Mouse (Mus musculus) bone marrow macrophage, adult 2 months (primary cell): ENCODE measurements around the gene Gm11639. TPM values are rescaled to one million over a fixed set of nuclear protein-coding genes. Genes with fewer than 3 reads are reported as not detected.

Experiments used
- H3K27ac ChIP-seq: 2 replicates; pipeline ENCODE4 v1.5.1; 2012; ENCODE audit warnings: low read depth, low read length; ENCODE audit not compliant: insufficient read depth
- H3K4me1 ChIP-seq: 2 replicates; pipeline ENCODE4 v1.6.1; 2012; ENCODE audit warnings: low read length; ENCODE audit not compliant: control insufficient read depth, insufficient read depth
- H3K4me3 ChIP-seq: 2 replicates; pipeline ENCODE4 v1.5.1; 2012; ENCODE audit warnings: mild to moderate bottlenecking, low read length, moderate library complexity; ENCODE audit not compliant: insufficient read depth
- CTCF ChIP-seq: IDR thresholded peaks from 2 replicates; pipeline ENCODE4 v1.5.1; 2012; ENCODE audit warnings: low read depth, mild to moderate bottlenecking, low read length, moderate library complexity
- POLR2A ChIP-seq: IDR thresholded peaks from 2 replicates; pipeline ENCODE4 v1.6.1; 2012; ENCODE audit warnings: mild to moderate bottlenecking, low read depth, low read length, borderline replicate concordance
- polyA plus RNA-seq: library from polyadenylated mRNA; stranded (reverse); fragments of >200 nt; gene quantifications from 2 replicates; pipeline ENCODE4 v1.2.4, GENCODE M21; 2012; ENCODE audit not compliant: missing spikeins, insufficient read depth, insufficient read length

The Gm11639 gene
- polyA plus RNA-seq, 1 experiment: not detected

- no peak for TF ChIP-seq CTCF
- no peak for TF ChIP-seq POLR2A
- Histone ChIP-seq H3K4me1 (peaks cover 10% of the 10 kb centered on the region), H3K27ac (no peak overlapping the region), H3K4me3 (no peak overlapping the region)
These were observed 463.8 kb downstream of the Gm11639 start for GRCm38 (mm10) chr11:105149353-105149752.

GRCm38 (mm10) chr11:105149766-105150165 is 464.3 kb downstream of the Gm11639 start:
- Histone ChIP-seq H3K27ac (no peak overlapping the region), H3K4me3 (no peak overlapping the region), H3K4me1 (peaks cover 10% of the 10 kb centered on the region)
- TF ChIP-seq CTCF (no peak), POLR2A (no peak)

- no peak overlapping the region for H3K27ac ChIP-seq
- TF ChIP-seq POLR2A (no peak), CTCF (no peak)
- H3K4me1 ChIP-seq: peaks cover 2% of the 10 kb centered on the region; the same call in 1 of the 2 replicates
- H3K4me3 ChIP-seq: no peak overlapping the region
These were observed 465.2 kb downstream of the Gm11639 start for GRCm38 (mm10) chr11:105150691-105151090.

- peaks cover 2% of the 10 kb centered on the region; the same call in 1 of the 2 replicates for H3K4me1 ChIP-seq
- H3K27ac ChIP-seq: no peak overlapping the region
- no peak for TF ChIP-seq POLR2A
- no peak for TF ChIP-seq CTCF
- no peak overlapping the region for H3K4me3 ChIP-seq
These were observed 465.9 kb downstream of the Gm11639 start for GRCm38 (mm10) chr11:105151226-105152016.

- H3K27ac ChIP-seq: no peak overlapping the region
- no peak overlapping the region for H3K4me3 ChIP-seq
- H3K4me1 ChIP-seq: peaks cover 2% of the 10 kb centered on the region; the same call in 1 of the 2 replicates
- TF ChIP-seq POLR2A (no peak), CTCF (no peak)
These were observed 466.5 kb downstream of the Gm11639 start for GRCm38 (mm10) chr11:105152017-105152300.

GRCm38 (mm10) chr11:105152357-105152899 is 466.9 kb downstream of the Gm11639 start:
- Histone ChIP-seq H3K4me3 (no peak overlapping the region), H3K4me1 (peaks cover 2% of the 10 kb centered on the region; the same call in 1 of the 2 replicates), H3K27ac (no peak overlapping the region)
- TF ChIP-seq POLR2A (no peak), CTCF (no peak)

DNA sequence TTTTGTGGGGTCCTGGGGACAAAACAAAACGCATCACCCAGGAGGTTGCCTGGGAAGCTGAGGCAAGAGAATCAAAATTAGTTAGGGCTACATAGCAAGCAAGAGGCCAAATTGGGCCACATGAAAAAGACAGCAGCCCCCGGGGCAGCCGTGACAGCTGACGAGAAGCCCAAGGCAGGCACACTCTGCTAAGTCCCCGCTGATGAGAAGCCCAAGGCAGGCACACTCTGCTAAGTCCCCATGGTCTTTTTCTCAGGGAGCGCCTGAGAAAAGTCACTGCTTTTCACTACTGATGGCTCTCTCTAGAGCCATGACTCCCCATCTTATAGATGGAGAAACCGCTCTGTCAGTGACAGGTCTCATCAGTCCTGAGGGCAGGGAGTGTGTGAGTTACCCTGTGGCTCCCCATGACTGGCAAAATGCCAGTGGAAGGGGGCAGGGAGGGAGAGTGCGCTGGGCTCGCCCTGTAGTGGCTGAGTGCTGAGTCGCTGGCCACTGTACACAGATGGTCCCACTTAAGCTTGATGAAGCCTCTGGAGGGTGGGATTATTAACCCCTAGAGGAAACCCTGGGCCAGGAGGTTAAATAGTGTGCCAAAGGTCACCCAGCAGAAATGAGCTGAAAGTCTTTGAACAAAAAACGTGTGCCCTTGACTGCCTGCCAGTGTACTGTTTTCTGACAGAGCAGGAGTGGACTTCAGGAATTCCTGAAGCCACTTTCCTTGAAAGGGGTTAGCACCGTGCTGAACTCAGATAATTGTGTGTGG is 467.7 kb downstream of the Gm11639 start:
- peaks cover 2% of the 10 kb centered on the region; the same call in 1 of the 2 replicates for H3K4me1 ChIP-seq
- H3K27ac ChIP-seq: no peak overlapping the region

DNA sequence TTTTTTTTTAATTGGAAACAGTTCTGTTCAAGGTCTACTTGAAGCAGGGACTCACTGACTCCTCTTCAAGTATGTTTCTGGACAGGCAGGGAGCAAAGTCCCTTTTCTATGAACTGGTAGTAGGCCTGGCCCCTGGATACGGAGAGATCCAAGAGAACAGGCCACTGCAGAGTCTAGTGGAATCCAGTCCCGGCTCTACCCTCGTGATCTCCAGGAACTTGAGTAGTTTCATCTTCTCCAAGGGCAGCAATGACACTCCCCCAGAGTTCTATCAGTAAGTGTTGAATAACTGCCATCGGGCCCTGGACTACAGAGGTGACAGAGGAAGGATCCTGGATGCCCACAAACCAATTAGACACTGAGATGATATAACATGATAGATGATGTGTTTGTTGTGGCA is 470.4 kb downstream of the Gm11639 start:
- Histone ChIP-seq H3K4me3 (no peak overlapping the region), H3K4me1 (peaks cover 2% of the 10 kb centered on the region; the same call in 1 of the 2 replicates), H3K27ac (no peak overlapping the region)
- TF ChIP-seq POLR2A: no peak
- no peak for TF ChIP-seq CTCF

More for the DNA sequence above, 467.7 kb downstream of the Gm11639 start:
- H3K4me3 ChIP-seq: no peak overlapping the region
- no peak for TF ChIP-seq POLR2A
- no peak for TF ChIP-seq CTCF

DNA sequence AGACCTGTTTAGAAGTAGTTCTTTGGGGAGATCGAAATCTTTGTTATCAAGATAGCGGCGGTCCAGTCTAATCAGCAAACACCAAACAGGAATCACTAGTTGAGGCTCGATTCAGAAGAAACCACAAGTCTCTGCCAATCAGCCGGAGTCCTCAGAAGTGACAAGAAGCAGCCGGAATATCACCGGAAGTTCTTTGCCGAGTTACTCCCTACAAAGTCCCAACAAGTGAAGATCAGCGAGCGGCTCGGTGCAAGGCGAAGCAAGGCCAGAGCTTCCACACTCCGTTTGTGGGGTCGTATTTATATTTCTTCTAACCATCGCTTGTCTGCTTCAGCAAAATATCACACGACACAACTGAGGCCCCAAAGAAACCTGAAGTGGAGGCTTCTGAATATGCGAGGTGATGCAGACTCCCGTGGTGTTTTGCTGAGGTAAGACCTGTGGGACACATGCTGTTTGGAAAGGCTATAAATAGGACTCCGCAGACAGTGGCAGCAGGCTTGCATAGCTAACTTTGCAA is 471.3 kb downstream of the Gm11639 start:
- Histone ChIP-seq H3K4me1 (no peaks in the 10 kb centered on the region), H3K4me3 (no peak overlapping the region), H3K27ac (no peak overlapping the region)
- no peak for TF ChIP-seq CTCF
- TF ChIP-seq POLR2A: no peak
